Mouse (Mus musculus) testis, adult 2 months (tissue): Measurements from ENCODE around the gene Gmeb1.

Experiments
- CTCF ChIP-seq: fragments of 200-500 bp; IDR thresholded peaks from 2 replicates; pipeline ENCODE4 v1.5.1; 2012; ENCODE audit warnings: low read depth, mild to moderate bottlenecking, inconsistent platforms, low read length, moderate library complexity; ENCODE audit not compliant: control insufficient read depth, insufficient read depth, insufficient replicate concordance
- POLR2A ChIP-seq: fragments of 200-500 bp; IDR thresholded peaks from 2 replicates; pipeline ENCODE4 v1.6.1; 2012; ENCODE audit warnings: low read depth, mild to moderate bottlenecking, inconsistent platforms, low read length, moderate library complexity; ENCODE audit not compliant: control insufficient read depth

DNA sequence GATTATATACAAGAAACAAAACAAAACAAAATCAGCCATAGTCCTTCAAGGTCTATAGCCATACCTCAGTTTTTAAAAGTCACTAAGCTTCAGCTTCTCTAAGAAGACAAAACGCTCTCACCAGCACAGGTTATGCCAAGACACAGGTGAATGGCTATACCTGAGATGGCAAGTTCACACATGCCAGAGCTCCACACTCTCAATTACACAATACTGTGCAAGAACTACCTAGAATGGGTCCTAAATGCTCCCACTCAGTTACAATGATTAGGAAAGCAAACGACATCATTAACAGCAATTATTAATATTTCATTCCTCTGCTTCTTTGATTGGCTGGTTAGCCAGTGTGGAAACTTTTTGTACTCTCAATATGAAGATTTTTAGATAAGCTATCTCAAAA is 52.1 kb downstream of the Gmeb1 start:
- TF ChIP-seq CTCF (no peak), POLR2A (no peak)
